25 mouse cellular contexts compared by ENCODE assay signal in genomic region chr3:92764965-92765364, GRCm38 (mm10). TPM values are rescaled to one million over a fixed set of nuclear protein-coding genes. Genes with fewer than 3 reads are reported as not detected.
DNase-seq lines count a peak whose midpoint lies in the region; ATAC-seq and TF ChIP-seq lines count a peak whose summit lies in the region.
"Had no signal": no experiment of that assay in that cellular context is flagged by ENCODE, and none has a peak within 500 bp of the region (broad histone marks: within the 10 kb centered on the region; RNA-seq: fewer than 3 reads in every experiment).

Gene Lce1h (minus strand): TSS chr3:92765065.

- TF ChIP-seq CTCF in hindbrain, postnatal 0 days (IDR thresholded peaks at IDR 0.05; ENCODE audit: low read depth): 0 out of 2 replicates have a peak, but pooled peaks have one; percentile 33
- no peak for TF ChIP-seq CTCF in lung, adult 2 months (IDR thresholded peaks at IDR 0.05; ENCODE audit: insufficient read depth, low read length)
- no peak for TF ChIP-seq CTCF in stomach, postnatal 0 days (IDR thresholded peaks at IDR 0.05; ENCODE audit: low read depth)

- no peak for TF ChIP-seq POLR2A in lung, adult 2 months (IDR thresholded peaks at IDR 0.05; ENCODE audit: borderline replicate concordance, extremely low read depth, low read depth, low read length)

- H3K27me3 ChIP-seq in hindbrain, postnatal 0 days (ENCODE audit: insufficient read depth, low read length): no peaks in the 10 kb centered on the region
- H3K27me3 ChIP-seq in hindbrain, embryonic 12.5 days: no peaks in the 10 kb centered on the region
- no peaks in the 10 kb centered on the region for H3K27me3 ChIP-seq in stomach, postnatal 0 days (ENCODE audit: control insufficient read depth, insufficient read depth, low read length)
- H3K27me3 ChIP-seq: CH12.LX had no signal

- no peak within 1 kb of the TSS for H3K4me2 ChIP-seq in hindbrain, postnatal 0 days (ENCODE audit: low read depth, low read length)
- no peak within 1 kb of the TSS for H3K4me2 ChIP-seq in hindbrain, embryonic 12.5 days (replicated peaks)
- no peak within 1 kb of the TSS for H3K4me2 ChIP-seq in stomach, postnatal 0 days (replicated peaks; ENCODE audit: low read depth)

- no peak for ATAC-seq in hindbrain, postnatal 0 days
- ATAC-seq in hindbrain, embryonic 12.5 days (ENCODE audit: low FRiP score): no peak
- no peak for ATAC-seq in stomach, postnatal 0 days (ENCODE audit: low FRiP score, low TSS enrichment)
- ATAC-seq: activated CD4-positive, CD25-positive, alpha-beta regulatory T cell, adult 4 months; CD4-positive, CD25-positive, alpha-beta regulatory T cell, adult 4 months; Patski had no signal

- H3K27ac ChIP-seq in hindbrain, postnatal 0 days: no peak within 1 kb of the TSS
- H3K27ac ChIP-seq in hindbrain, embryonic 12.5 days: no peak within 1 kb of the TSS
- H3K27ac ChIP-seq in stomach, postnatal 0 days (replicated peaks): no peak within 1 kb of the TSS

- no peak within 1 kb of the TSS for H3K4me3 ChIP-seq in hindbrain, postnatal 0 days (ENCODE audit: low read length)
- H3K4me3 ChIP-seq in hindbrain, embryonic 12.5 days: no peak within 1 kb of the TSS
- H3K4me3 ChIP-seq in lung, adult 2 months (replicated peaks; ENCODE audit: extremely low read depth, low read depth, low read length): no peak within 1 kb of the TSS
- no peak within 1 kb of the TSS for H3K4me3 ChIP-seq in stomach, postnatal 0 days (ENCODE audit: low read depth, low read length)

- H3K9ac ChIP-seq in hindbrain, postnatal 0 days (replicated peaks; ENCODE audit: low read length): no peak within 1 kb of the TSS
- H3K9ac ChIP-seq in hindbrain, embryonic 12.5 days: no peak within 1 kb of the TSS
- no peak within 1 kb of the TSS for H3K9ac ChIP-seq in stomach, postnatal 0 days (ENCODE audit: low read length)

- H3K36me3 ChIP-seq in hindbrain, postnatal 0 days (ENCODE audit: insufficient read depth, low read length): no peaks in the 10 kb centered on the region
- no peaks in the 10 kb centered on the region for H3K36me3 ChIP-seq in hindbrain, embryonic 12.5 days
- no peaks in the 10 kb centered on the region for H3K36me3 ChIP-seq in stomach, postnatal 0 days (ENCODE audit: control insufficient read depth, insufficient read depth, low read length)
- H3K36me3 ChIP-seq: G1E had no signal

- DNase-seq in hindbrain, postnatal 0 days (ENCODE audit: low spot score): no peak
- DNase-seq in lung, adult 2 months: no peak
- DNase-seq in lung, postnatal 14 days: no peak
- no peak for DNase-seq in stomach, postnatal 0 days (ENCODE audit: low spot score)
- no peak for DNase-seq in left cerebral cortex, postnatal 14 days (ENCODE audit: low spot score in 2 of 2)
- DNase-seq: adrenal gland, adult 2 months; adrenal gland, adult 8-10 months; adrenal gland, postnatal 10 days; adrenal gland, postnatal 14 days; adrenal gland, postnatal 25 days; adrenal gland, postnatal 36 days; B cell, adult 2 months; cerebellum, adult 11 months; cerebellum, adult 11-12 months; cerebellum, adult 18-20 months had no signal

- intact Hi-C loops in left cerebral cortex, postnatal 14 days (cut with DNase I): no loop called here

- H3K9me3 ChIP-seq in hindbrain, postnatal 0 days (ENCODE audit: low read length): no peaks in the 10 kb centered on the region
- H3K9me3 ChIP-seq in hindbrain, embryonic 12.5 days (replicated peaks): no peaks in the 10 kb centered on the region
- H3K9me3 ChIP-seq in stomach, postnatal 0 days (ENCODE audit: control insufficient read depth, low read length): no peaks in the 10 kb centered on the region

- 92% methylated on average over 1 of the region's 1 CpGs for WGBS in hindbrain, postnatal 0 days
- WGBS in hindbrain, embryonic 12.5 days: 96% methylated on average over 1 of the region's 1 CpGs
- 87% methylated on average over 1 of the region's 1 CpGs for WGBS in lung, adult 2 months
- 89% methylated on average over 1 of the region's 1 CpGs for WGBS in stomach, postnatal 0 days

- no peak for TF ChIP-seq EP300 in stomach, postnatal 0 days (optimal IDR thresholded peaks at IDR 0.05)

- H3K4me1 ChIP-seq in hindbrain, postnatal 0 days (ENCODE audit: insufficient read depth, low read length): no peaks in the 10 kb centered on the region
- no peaks in the 10 kb centered on the region for H3K4me1 ChIP-seq in hindbrain, embryonic 12.5 days
- no peaks in the 10 kb centered on the region for H3K4me1 ChIP-seq in lung, adult 2 months (ENCODE audit: control insufficient read depth, insufficient read depth, low read length)
- no peaks in the 10 kb centered on the region for H3K4me1 ChIP-seq in stomach, postnatal 0 days (replicated peaks; ENCODE audit: control insufficient read depth, insufficient read depth)

RNA-seq across cellular contexts. Expression of gene Lce1h, which starts in this region (rescaled TPM):
- not detected in 2 replicates for total RNA-seq in hindbrain, postnatal 0 days (2014; rRNA removed)
- not detected in 2 replicates for polyA plus RNA-seq in hindbrain, postnatal 0 days (2015; fragmentation: Nextera tagmentation; extraction: Ambion mirVana)
- polyA plus RNA-seq in hindbrain, embryonic 12.5 days (2016; fragmentation: Nextera tagmentation; extraction: Ambion mirVana): not detected in 2 replicates
- 17.7 TPM in 1 of 2 replicates, not detected in the other for polyA plus RNA-seq in lung, adult 2 months (2012; rRNA removed)
- 249 and 251 TPM in 2 replicates for polyA plus RNA-seq in stomach, postnatal 0 days (2015; fragmentation: Nextera tagmentation; extraction: Ambion mirVana)
- not detected for total RNA-seq in left cerebral cortex, postnatal 14 days (2021)
- total RNA-seq: adrenal gland, adult 18-20 months; adrenal gland, adult 2 months; adrenal gland, adult 8-10 months; adrenal gland, postnatal 10 days; adrenal gland, postnatal 14 days; adrenal gland, postnatal 25 days; adrenal gland, postnatal 36 days; adrenal gland, postnatal 4 days; CH12.LX; G1E; MEL had no signal
- polyA plus RNA-seq: activated CD4-positive, CD25-positive, alpha-beta regulatory T cell, adult 4 months; adrenal gland, adult 2 months; brain, embryonic 14.5 days; CD4-positive, CD25-positive, alpha-beta regulatory T cell, adult 4 months; G1E; Patski had no signal
